Mouse (Mus musculus) adrenal gland, postnatal 36 days (tissue): ENCODE data around the gene Cfap97d2. TPM values are rescaled to one million over a fixed set of nuclear protein-coding genes. Genes with fewer than 3 reads are reported as not detected.
"Not testable (repeated sequence)": the region's sequence is repeated elsewhere in the genome, so short reads cannot be mapped to it uniquely, and the experiment has no call there.

Experiments
- DNase-seq, 2 experiments: peaks; one replicate each; pipeline ENCODE4 v3.0.0; 2021; ENCODE audit warnings: mixed read lengths in 1 of 2
- total RNA-seq, 2 experiments: library from RNA; stranded (reverse); gene quantifications; 2 replicates each; pipeline ENCODE4 v1.2.3; 2021

Cfap97d2 gene
- total RNA-seq, 2 experiments from 2014 or later = 0.20 TPM; not detected in 1

DNA sequence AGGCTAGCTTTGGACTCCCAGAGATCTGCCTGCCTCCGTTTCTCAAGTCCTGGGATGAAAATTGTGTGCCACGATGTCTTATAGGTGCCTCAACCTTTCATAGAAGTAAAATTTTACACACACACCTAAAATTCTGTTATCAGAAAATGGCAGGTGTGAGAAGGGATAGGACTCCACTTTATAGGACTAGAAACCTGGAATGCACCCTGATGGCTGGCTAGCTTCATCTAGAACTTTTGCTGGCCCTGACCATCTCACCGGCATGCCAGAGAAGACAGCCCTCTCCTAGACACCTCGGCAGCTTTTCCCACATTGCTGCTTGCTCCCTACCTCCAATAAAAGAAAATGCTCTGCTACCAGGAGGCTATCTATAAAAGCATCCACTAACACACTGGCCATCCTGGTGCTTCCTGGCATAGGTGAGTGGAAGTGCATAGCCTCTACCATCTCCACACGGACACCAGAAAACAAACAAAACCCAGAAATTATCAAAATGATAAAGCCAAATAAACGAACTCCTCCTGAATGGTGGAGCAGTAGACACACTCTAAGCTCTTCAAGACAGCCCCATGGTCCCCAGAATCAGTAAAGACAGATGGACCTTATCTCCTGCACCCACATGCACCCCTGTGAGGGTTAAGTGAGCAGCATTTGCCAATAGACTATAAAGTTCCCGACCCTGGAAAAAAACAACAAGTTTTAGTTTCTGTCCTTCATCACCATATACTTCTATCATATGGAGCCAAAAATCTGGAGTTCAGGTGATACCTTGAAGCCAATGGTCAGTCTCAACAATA is 35.3 kb downstream of the Cfap97d2 start:
- DNase-seq = no peak

DNA sequence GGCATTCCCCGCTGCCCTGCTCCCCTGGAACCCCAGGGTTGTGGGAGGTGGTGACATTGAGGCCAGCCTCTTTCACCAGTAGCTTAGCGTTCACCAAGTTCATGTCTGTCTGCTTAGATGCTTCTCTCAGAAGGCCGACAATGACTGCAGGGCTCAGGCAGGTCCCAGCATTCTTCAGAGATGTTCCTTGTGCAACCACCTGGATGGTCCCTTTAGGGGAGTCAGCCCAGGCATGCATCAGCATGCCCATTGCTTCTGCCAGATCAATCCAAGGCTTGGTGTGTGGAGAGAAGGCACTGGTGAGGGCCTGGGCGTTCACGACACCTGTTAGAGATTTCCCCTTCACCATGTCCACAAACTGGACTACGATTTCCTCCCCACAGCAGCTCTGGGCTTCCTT is 40.5 kb downstream of the Cfap97d2 start:
- DNase-seq = not testable (repeated sequence)

DNA sequence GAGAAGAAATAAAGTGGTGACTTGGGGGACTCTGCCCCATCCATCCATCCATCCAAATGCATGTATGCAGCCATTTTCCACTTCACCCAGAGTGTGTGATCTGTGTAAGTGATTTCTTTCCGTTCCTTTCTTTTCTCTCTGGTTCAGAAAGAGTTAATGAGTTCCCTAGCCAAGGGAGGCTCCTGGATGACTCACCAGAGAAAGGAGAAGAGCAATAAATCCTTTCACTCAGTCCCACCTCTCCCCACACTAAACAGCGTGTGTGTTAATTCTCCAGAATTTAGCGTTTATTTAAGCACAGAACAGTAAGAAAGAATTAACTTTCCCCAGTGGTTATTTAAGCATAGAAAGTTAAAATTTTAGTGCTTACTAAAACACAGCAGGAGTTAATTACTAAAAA is 41.9 kb downstream of the Cfap97d2 start:
- no peak for DNase-seq

DNA sequence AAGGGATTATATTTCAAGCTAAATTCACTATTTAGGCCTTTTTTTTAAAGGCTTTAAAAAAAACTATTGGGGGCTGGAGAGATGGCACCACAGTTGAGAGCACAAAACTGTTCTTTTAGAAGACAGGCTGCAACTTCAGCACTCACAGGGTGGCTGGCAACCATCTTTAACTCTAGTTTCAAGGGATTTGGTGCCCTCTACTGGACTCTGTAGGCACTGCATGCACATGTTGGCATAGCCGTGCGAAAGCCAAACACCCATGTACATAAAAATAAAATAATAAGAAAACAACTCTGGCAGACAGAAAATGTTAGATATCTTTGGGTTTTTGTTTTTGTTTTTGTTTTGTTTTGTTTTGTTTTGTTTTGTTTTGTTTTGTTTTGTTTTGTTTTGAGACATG is 48.0 kb downstream of the Cfap97d2 start:
- peak; percentile 82 to 84 for DNase-seq

DNA sequence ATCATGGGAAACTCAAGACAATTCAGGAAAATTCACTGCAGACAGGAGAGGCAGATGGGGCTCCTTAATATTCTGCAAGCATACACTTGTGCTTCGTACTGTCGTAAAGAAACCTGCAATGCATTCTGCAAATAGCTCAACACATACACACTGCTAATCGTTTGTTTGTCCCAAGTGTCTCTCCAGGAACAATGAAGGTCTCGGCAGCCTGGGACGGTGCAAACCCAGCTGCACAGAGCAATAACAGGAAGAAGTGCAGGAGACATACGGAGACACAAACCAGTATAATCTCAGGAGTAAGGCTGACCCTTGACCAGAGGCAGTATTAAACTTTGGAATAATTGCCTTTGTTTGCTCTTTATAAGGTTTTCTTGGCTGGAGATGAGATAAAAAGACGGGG is 50.8 kb downstream of the Cfap97d2 start:
- DNase-seq = no peak

DNA sequence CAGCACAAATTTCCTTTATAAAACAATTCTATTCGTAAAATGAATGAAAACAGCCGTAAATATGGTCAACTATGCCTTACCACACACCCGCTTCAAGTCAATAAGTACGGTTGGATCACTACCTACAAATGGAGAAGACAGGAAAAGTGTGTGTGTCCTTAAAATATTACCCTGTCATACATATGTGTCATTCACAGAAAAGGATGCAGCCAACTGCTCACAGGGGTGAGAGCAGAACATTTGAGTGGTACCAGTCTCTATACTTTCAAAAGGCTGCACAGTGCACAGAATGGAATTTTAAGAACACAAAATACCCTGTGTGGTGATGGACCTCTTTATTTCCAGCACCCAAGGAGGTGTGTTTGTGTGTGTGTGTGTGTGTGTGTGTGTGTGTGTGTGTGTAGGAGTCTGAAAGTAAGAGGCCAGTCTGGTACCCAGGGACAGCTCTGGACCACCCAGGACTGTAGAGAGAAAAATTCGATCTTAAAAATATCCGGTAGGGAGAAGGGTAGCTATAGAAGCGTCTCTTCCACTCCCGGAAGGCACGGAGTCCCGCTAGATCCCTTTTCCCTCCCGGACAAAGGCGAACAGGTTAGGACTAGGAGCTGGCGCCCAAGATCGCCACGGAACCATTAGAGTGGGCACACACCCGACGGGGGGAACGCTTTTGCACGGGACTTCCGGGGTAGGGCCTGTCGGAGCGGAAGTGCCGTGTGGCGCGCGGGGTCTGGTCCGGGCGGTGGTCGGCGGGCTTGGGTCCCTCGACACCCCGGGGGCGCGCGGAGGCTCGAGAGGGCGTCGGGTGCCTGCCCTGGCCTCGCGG is 51.5 kb downstream of the Cfap97d2 start, which contains the start of gene Cdc16:
Gene Cdc16, plus strand, starts transcription at position 695 of the 823 bp plus-strand sequence.
- DNase-seq = peak; percentile 91 to 93

DNA sequence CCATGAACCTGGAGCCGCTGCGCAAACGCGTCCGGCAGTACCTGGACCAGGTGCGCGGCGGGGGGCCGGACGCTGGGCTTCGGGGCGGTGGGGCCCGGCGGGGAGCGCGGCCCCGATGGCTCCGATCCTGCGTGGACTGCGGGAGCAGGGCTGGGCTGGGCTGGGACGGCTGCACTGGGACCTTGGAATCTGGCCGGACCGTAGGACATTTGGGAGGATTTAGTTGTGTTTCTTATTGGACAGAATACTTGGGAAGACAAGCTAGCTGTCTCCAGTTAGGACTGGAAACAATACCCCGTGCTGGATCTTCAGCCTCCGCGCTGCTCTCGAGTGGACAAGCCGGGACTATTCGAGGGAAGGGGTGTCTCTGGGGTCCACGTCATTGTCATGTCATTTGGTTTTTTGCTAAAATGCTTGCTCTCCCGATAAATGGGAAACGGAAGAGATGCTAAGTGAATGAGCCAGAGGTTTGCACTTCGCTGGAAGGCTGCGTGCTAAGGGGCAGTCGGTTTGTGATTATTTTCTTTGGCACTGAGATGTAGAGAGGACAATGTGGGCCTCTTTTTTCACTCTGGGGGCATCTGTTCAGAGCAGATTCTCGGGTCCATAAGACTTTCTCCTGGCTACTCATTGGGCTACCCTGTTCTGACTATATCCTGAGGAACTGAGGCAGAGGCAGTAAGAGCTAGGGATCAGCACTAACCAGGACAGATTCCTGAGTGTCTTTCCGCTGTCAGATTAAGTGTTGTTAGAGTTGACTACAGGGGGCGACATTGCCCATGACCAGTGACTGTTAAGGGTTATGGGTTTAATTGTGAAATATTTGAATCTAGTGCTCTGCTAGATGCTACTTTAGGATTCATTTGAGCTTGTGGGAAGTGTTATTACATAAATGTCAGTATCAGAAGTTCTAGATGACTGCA is 52.4 kb downstream of the Cfap97d2 start:
- peak; percentile 30 to 59 for DNase-seq

DNA sequence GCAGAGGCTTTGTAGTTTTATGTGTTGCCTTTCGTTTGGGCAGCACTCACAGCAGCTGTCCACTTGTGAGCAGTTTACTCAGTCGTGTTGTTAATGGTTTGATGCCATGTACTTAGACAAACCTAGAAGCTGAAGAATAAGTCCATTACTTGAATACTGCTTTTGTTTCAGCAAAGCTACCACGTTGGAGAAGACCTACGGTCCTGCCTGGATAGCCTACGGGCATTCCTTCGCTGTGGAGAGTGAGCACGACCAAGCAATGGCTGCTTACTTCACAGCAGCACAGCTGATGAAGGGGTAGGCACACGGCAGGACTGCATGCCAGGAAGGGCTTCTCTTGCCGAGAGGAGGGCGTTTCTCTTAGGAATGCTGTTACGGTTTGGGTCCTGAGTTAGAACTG is 63.5 kb downstream of the Cfap97d2 start:
- DNase-seq = no peak

DNA sequence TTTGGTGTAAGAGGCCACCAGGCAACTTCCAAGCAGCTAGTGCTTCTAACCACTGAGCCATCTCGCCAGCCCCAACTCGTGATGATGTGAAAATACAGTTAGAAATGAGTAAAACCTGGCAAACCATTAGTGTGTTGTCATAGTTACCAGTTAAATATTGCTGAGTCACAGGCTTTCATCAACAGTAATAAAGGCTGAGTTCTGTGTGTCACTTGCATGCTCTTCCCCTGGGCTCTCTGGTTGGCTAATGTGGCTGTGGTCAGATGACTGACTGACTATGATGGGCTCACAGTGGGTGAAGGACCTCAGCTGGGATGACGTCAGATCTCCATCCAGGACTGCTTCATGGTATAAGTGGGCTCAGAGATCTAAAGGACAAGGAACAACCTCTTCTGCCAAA is 74.8 kb downstream of the Cfap97d2 start:
- peak; percentile 11 to 23 for DNase-seq

DNA sequence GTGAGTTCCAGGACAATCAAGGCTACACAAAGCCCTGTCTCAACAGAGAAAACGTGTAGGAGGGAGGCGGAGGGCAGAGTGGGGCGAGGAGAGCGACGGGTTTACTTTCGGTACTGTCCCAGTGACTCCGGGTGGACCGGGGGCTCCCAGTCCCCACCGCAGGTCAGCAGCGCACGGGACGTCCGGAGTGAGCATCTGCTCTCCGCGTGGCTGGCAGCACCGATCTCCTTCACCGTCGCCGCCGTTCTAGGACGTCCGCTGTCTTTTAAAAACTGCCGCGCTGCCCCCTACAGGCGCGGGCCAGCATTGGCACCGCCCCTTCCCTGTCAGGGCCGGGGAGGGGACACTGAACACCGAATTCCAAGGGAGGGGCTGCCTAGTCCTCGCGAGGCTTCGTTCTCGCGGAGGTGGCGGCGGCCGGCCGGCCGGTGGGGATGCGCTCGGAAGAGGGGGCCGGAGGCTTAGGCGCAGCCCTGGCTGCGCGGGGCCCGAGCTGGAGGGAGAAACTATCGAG is 79.6 kb downstream of the Cfap97d2 start, which contains the start of gene Upf3a:
Gene Upf3a, plus strand, starts transcription at position 366 of the 514 bp plus-strand sequence.
- peak; percentile 93 to 97 for DNase-seq

DNA sequence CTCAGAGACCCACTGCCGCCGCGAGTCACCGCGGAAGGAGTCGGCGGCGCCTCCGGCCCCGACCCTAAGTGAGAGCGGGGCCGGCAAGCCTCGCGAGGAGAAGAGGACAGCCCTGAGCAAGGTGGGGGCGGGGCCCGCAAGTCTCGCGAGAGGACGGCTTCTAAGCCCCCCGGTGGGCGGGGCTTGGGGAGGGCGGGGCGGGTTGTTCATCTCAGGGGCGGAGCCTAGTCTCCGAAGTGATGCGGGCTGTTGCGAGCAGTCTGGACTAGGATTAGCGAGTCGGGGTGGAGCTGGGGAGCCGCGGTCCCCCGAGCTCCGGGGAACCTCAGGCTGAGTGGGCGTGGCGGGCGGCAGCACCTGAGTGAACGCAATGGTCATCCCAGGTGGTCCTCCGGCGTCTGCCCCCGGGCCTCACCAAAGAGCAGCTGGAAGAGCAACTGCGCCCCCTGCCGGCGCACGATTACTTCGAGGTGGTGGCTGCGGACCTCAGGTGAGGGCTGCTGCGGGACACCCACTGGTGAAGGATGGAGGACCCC is 80.1 kb downstream of the Cfap97d2 start:
- peak; percentile 97 to 99 for DNase-seq

DNA sequence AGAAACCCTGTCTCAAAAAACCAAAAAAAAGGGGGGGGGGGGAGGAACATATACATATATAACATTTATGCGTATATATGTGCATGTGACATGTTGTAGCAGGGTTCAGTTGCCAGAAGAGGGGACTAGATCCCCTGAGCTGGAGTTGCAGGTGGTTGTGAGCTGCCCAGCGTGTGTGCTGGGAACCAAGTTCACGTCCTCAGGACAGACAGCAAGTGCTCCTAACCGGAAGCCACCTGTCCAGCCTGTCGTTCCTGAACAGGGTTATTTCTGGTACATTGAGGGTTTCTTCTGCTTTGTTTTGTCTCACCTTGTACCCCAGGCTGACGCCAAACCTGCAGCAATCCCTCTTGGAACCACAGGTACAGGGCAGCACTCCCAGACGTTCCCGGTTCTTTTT is 83.9 kb downstream of the Cfap97d2 start:
- no peak for DNase-seq

Other genes starting within 250 kb of the Cfap97d2 start
- gene Gas6, start 211.4 kb upstream of the Cfap97d2 start, total RNA-seq = 100 to 1,000 TPM in 1 of 2 experiments, 10 to 100 TPM in 1; 83.7 to 248 TPM
- gene 1700029H14Rik, start 143.4 kb upstream of the Cfap97d2 start, total RNA-seq = not detected
- gene Rasa3, start 28.3 kb upstream of the Cfap97d2 start, total RNA-seq = 10 to 100 TPM; 34.5 to 64.0 TPM
- gene Cdc16, start 51.8 kb downstream of the Cfap97d2 start, total RNA-seq = 10 to 100 TPM; 62.2 to 63.0 TPM
- 10 to 100 TPM; 30.0 to 31.3 TPM for gene Upf3a, start 79.7 kb downstream of the Cfap97d2 start, total RNA-seq
- not detected for gene AF366264, start 132.5 kb downstream of the Cfap97d2 start, total RNA-seq
- 10 to 100 TPM; 23.0 to 25.2 TPM for gene Champ1, start 163.8 kb downstream of the Cfap97d2 start, total RNA-seq
- 10 to 100 TPM; 12.9 to 16.3 TPM for gene Coprs, start 184.4 kb downstream of the Cfap97d2 start, total RNA-seq